Mouse (Mus musculus): ENCODE results near the gene Arcn1. TPM values are rescaled to one million over a fixed set of nuclear protein-coding genes. Genes with fewer than 3 reads are reported as not detected.

Arcn1 gene
- polyA plus RNA-seq, 1 experiment from 2014 or later: 138 TPM

DNA sequence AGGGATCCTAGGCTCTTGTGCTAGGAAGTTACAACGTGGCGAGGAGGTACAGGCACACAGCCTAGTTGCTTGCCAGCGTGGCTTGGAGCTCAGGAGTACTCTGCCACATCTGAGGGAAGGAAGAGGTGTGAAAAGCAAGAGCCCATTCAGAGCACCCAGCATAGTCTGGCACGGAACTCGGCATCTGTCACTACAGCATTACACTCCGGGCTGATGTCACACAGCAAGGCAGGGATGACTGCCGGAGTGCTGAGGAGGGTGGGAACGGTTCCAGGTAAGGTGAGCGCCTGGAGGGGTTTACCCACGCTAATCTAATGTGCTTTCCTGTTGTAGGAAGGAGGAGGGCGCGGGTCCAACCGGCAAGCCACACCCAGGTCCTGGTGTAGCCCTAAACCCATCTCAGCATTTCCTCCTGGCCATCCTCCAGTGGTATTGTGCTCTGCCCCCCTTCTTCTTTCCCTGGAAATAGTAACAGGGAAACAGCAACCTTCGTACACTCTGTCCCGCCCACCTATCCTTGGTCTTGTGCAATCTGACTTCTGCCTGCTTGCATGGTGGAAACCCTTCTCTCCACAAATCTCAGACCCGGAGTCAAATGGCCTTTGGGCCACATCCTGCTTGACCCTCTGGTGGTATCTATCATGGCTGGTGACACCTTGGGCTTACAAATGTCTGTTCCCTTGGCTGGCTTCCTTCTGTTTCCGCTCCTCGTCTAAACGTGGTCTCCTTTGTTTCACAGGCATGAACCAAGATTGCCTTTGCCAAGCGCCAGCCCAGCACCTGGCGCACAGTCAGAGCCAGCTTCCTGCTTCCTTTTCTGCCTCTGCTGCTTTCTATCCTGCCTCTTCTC lies 75.7 kb downstream of the Arcn1 start:
- Histone ChIP-seq H3K9ac (ENCODE audit: low read length) (no peak overlapping the region), H3K4me1 (ENCODE audit: control insufficient read depth, insufficient read depth, low read length) (peaks cover 11% of the 10 kb centered on the region), H3K36me3 (ENCODE audit: control insufficient read depth, insufficient read depth, low read length) (peaks cover 80% of the 10 kb centered on the region), H3K4me3 (ENCODE audit: low read depth, low read length) (no peak overlapping the region), H3K27me3 (replicated peaks; ENCODE audit: control insufficient read depth, insufficient read depth, low read length) (no peaks in the 10 kb centered on the region), H3K27ac (ENCODE audit: low read depth, low read length) (peak overlapping the region; percentile 82), H3K4me2 (ENCODE audit: low read length) (no peak overlapping the region), H3K9me3 (replicated peaks; ENCODE audit: control insufficient read depth, low read length) (no peaks in the 10 kb centered on the region)
- peak; percentile 74; the same call in 1 of the 2 replicates for ATAC-seq
- WGBS: 69% methylated on average over 21 of the region's 21 CpGs
- peak; percentile 77 for DNase-seq (ENCODE audit: low spot score)

Other genes starting within 250 kb of the Arcn1 start
- 0.07 TPM in 1 of 2 replicates, not detected in the other for gene Cxcr5, start 206.0 kb downstream of the Arcn1 start, polyA plus RNA-seq (2014; fragmentation: Nextera tagmentation; extraction: Ambion mirVana)
- gene Ddx6, start 163.0 kb downstream of the Arcn1 start, polyA plus RNA-seq (2014; fragmentation: Nextera tagmentation; extraction: Ambion mirVana): 21.1 and 29.6 TPM in 2 replicates
- not detected in 2 replicates for gene Treh, start 94.6 kb downstream of the Arcn1 start, polyA plus RNA-seq (2014; fragmentation: Nextera tagmentation; extraction: Ambion mirVana)
- gene Phldb1, start 32.6 kb downstream of the Arcn1 start, polyA plus RNA-seq (2014; fragmentation: Nextera tagmentation; extraction: Ambion mirVana): 29.5 and 42.9 TPM in 2 replicates
- gene Ift46, start 63 bp upstream of the Arcn1 start, polyA plus RNA-seq (2014; fragmentation: Nextera tagmentation; extraction: Ambion mirVana): 178 and 206 TPM in 2 replicates
- gene Tmem25, start 31.5 kb upstream of the Arcn1 start, polyA plus RNA-seq (2014; fragmentation: Nextera tagmentation; extraction: Ambion mirVana): 4.7 and 5.9 TPM in 2 replicates
- 0.28 and 0.36 TPM in 2 replicates for gene Ttc36, start 35.2 kb upstream of the Arcn1 start, polyA plus RNA-seq (2014; fragmentation: Nextera tagmentation; extraction: Ambion mirVana)
- 9.6 and 16.0 TPM in 2 replicates for gene Kmt2a, start 113.5 kb upstream of the Arcn1 start, polyA plus RNA-seq (2014; fragmentation: Nextera tagmentation; extraction: Ambion mirVana)
- 680 and 882 TPM in 2 replicates for gene Atp5l, start 152.9 kb upstream of the Arcn1 start, polyA plus RNA-seq (2014; fragmentation: Nextera tagmentation; extraction: Ambion mirVana)
- gene Ube4a, start 197.8 kb upstream of the Arcn1 start, polyA plus RNA-seq (2014; fragmentation: Nextera tagmentation; extraction: Ambion mirVana): 46.0 and 53.0 TPM in 2 replicates
- gene Cd3g, start 212.6 kb upstream of the Arcn1 start, polyA plus RNA-seq (2014; fragmentation: Nextera tagmentation; extraction: Ambion mirVana): not detected in 2 replicates
- not detected in 2 replicates for gene Cd3d, start 213.9 kb upstream of the Arcn1 start, polyA plus RNA-seq (2014; fragmentation: Nextera tagmentation; extraction: Ambion mirVana)
- not detected in 2 replicates for gene Cd3e, start 241.8 kb upstream of the Arcn1 start, polyA plus RNA-seq (2014; fragmentation: Nextera tagmentation; extraction: Ambion mirVana)